Mouse (Mus musculus) embryonic facial prominence, embryonic 15.5 days (tissue): ENCODE results near the gene Dbt. TPM values are rescaled to one million over a fixed set of nuclear protein-coding genes. Genes with fewer than 3 reads are reported as not detected.

Experiments used
- ATAC-seq: fragments of 200-750 bp; cut with Nextera tagmentation; 2 replicates; pipeline ENCODE4 v1.8.0; 2017; ENCODE audit warnings: low read depth, moderate TSS enrichment; ENCODE audit not compliant: insufficient number of reproducible peaks, low FRiP score, low TSS enrichment
- H3K27ac ChIP-seq: fragments of 300-500 bp; sonication (generic); replicated peaks from 2 replicates; pipeline ENCODE4 v1.5.1; 2015; ENCODE audit warnings: mild to moderate bottlenecking, inconsistent platforms
- H3K27me3 ChIP-seq: fragments of 300-500 bp; sonication (generic); 2 replicates; pipeline ENCODE4 v1.6.1; 2015; ENCODE audit warnings: inconsistent platforms
- H3K36me3 ChIP-seq: fragments of 300-500 bp; sonication (generic); 2 replicates; pipeline ENCODE4 v1.6.1; 2015; ENCODE audit warnings: mild to moderate bottlenecking, inconsistent platforms
- H3K4me1 ChIP-seq: fragments of 300-500 bp; sonication (generic); 2 replicates; pipeline ENCODE4 v1.6.1; 2015; ENCODE audit warnings: inconsistent platforms
- H3K4me2 ChIP-seq: fragments of 300-500 bp; sonication (generic); replicated peaks from 2 replicates; pipeline ENCODE4 v1.6.1; 2015; ENCODE audit warnings: mild to moderate bottlenecking, inconsistent platforms
- H3K4me3 ChIP-seq: fragments of 300-500 bp; sonication (generic); replicated peaks from 2 replicates; pipeline ENCODE4 v1.5.1; 2015; ENCODE audit warnings: mild to moderate bottlenecking, inconsistent platforms
- H3K9ac ChIP-seq: fragments of 300-500 bp; sonication (generic); 2 replicates; pipeline ENCODE4 v1.6.1; 2015; ENCODE audit warnings: inconsistent platforms
- H3K9me3 ChIP-seq: fragments of 300-500 bp; sonication (generic); replicated peaks from 2 replicates; pipeline ENCODE4 v1.6.1; 2016; ENCODE audit warnings: inconsistent platforms
- WGBS: fragments of 180-500 bp; shearing (Covaris S2); methylation state at CpG from one replicate; pipeline ENCODE4 v1.1.7; 2015; 5-methylcytosine and 5-hydroxymethylcytosine counted together
- polyA plus RNA-seq: library from polyadenylated mRNA; unstranded; fragments of >200 nt; fragmentation: Nextera tagmentation; extraction: Ambion mirVana; gene quantifications from 2 replicates; pipeline ENCODE4 v1.2.1, GENCODE M21; 2015

Gene Dbt
- polyA plus RNA-seq, 1 experiment from 2014 or later, result 15.1 TPM

DNA sequence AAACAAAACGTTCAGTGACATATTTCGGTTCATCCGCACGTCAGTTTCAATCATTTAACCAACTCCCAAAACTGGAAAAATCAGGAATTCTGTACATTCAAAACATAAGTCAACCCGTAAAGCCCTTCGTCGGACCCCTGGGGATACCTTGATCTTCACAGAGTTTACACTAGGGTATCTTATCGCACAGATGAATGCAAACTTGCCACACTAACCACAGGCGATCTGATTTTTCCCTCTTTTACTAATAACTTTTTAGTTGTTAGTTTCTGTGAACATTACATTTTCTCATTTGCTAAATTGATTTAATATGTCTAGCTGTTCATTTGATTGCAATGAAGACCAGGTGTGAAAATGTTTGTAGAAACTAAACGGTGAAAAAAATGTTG lies 82.7 kb downstream of the Dbt start:
- Histone ChIP-seq H3K4me2 (peak overlapping the region; percentile 71), H3K27ac (no peak overlapping the region), H3K27me3 (no peaks in the 10 kb centered on the region), H3K4me3 (peak overlapping the region; percentile 91), H3K4me1 (peaks cover 10% of the 10 kb centered on the region; the same call in 1 of the 2 replicates), H3K9ac (peak overlapping the region; percentile 69), H3K36me3 (peaks cover 12% of the 10 kb centered on the region), H3K9me3 (no peaks in the 10 kb centered on the region)
- no peak for ATAC-seq
- WGBS, result 5% methylated on average over 10 of the region's 10 CpGs

Other genes starting within 250 kb of the Dbt start
- gene Cdc14a, start 89.0 kb upstream of the Dbt start, polyA plus RNA-seq, result 7.6 and 8.8 TPM in 2 replicates
- 67.6 and 68.6 TPM in 2 replicates for gene Rtca, start 4.9 kb upstream of the Dbt start, polyA plus RNA-seq
- 1.3 and 1.6 TPM in 2 replicates for gene Lrrc39, start 49.9 kb downstream of the Dbt start, polyA plus RNA-seq
- 15.4 and 20.1 TPM in 2 replicates for gene Sass6, start 81.9 kb downstream of the Dbt start, polyA plus RNA-seq
- gene Trmt13, start 101.5 kb downstream of the Dbt start, polyA plus RNA-seq, result 29.5 and 31.1 TPM in 2 replicates
- 78.3 and 79.9 TPM in 2 replicates for gene Mfsd14a, start 149.6 kb downstream of the Dbt start, polyA plus RNA-seq
- gene Gm43191, start 168.2 kb downstream of the Dbt start, polyA plus RNA-seq, result not detected in 2 replicates
- gene Slc35a3, start 199.8 kb downstream of the Dbt start, polyA plus RNA-seq, result 11.0 and 12.1 TPM in 2 replicates